Mouse (Mus musculus) bone marrow, adult 2 months (tissue): ENCODE results near the gene Cyp2c70. TPM values are rescaled to one million over a fixed set of nuclear protein-coding genes. Genes with fewer than 3 reads are reported as not detected.
"Not testable (repeated sequence)": the region's sequence is repeated elsewhere in the genome, so short reads cannot be mapped to it uniquely, and the experiment has no call there.

Experiments
- H3K27ac ChIP-seq: fragments of 200-500 bp; 2 replicates; pipeline ENCODE4 v1.5.1; 2012; ENCODE audit warnings: low read depth, mild to moderate bottlenecking, control low read depth, inconsistent platforms, low read length; ENCODE audit not compliant: control insufficient read depth, poor library complexity, insufficient read depth
- H3K4me1 ChIP-seq: fragments of 200-500 bp; 2 replicates; pipeline ENCODE4 v1.6.1; 2011; ENCODE audit warnings: low read length; ENCODE audit not compliant: control insufficient read depth, insufficient read depth
- H3K4me3 ChIP-seq: fragments of 200-500 bp; replicated peaks from 2 replicates; pipeline ENCODE3; 2011; ENCODE audit warnings: mild to moderate bottlenecking, low read depth, low read length, control low read depth; ENCODE audit not compliant: control insufficient read depth
- CTCF ChIP-seq: fragments of 200-500 bp; IDR thresholded peaks from 2 replicates; pipeline ENCODE4 v1.5.1; 2011; ENCODE audit warnings: low read length, control low read depth; ENCODE audit not compliant: control insufficient read depth, insufficient read depth
- POLR2A ChIP-seq: fragments of 200-500 bp; IDR thresholded peaks from 2 replicates; pipeline ENCODE4 v1.6.1; 2011; ENCODE audit warnings: low read depth, mild to moderate bottlenecking, control low read depth, low read length, borderline replicate concordance; ENCODE audit not compliant: control insufficient read depth
- WGBS: fragments of 180-500 bp; shearing (Covaris S2); methylation state at CpG from one replicate; pipeline ENCODE4 v1.1.7; 2018; 5-methylcytosine and 5-hydroxymethylcytosine counted together
- polyA plus RNA-seq: library from polyadenylated mRNA; stranded (reverse); fragments of >200 nt; gene quantifications from 2 replicates; pipeline ENCODE4 v1.2.4, GENCODE M21; 2011; ENCODE audit warnings: low replicate concordance; ENCODE audit not compliant: missing spikeins, insufficient read depth, insufficient read length

Gene Cyp2c70
- polyA plus RNA-seq, 1 experiment, result 2.7 TPM

GRCm38 (mm10) chr19:40220878-40221277 is 33.7 kb upstream of the Cyp2c70 start:
- WGBS, result 86% methylated on average over 5 of the region's 5 CpGs
- TF ChIP-seq CTCF (no peak), POLR2A (no peak)
- no peaks in the 10 kb centered on the region for H3K4me1 ChIP-seq
- H3K4me3 ChIP-seq, result no peak overlapping the region
- no peak overlapping the region for H3K27ac ChIP-seq

- H3K4me3 ChIP-seq, H3K4me1 ChIP-seq, H3K27ac ChIP-seq: not testable (repeated sequence)
- WGBS, result 68% methylated on average over 4 of the region's 4 CpGs
Observed at GRCm38 (mm10) chr19:40202947-40203346, 15.8 kb upstream of the Cyp2c70 start.

- H3K4me3 ChIP-seq, result no peak overlapping the region
- no peak for TF ChIP-seq CTCF
- no peak for TF ChIP-seq POLR2A
- H3K4me1 ChIP-seq, result no peaks in the 10 kb centered on the region
- WGBS, result 84% methylated on average over 10 of the region's 10 CpGs
- H3K27ac ChIP-seq, result no peak overlapping the region
Observed at GRCm38 (mm10) chr19:40190596-40190995, 3.5 kb upstream of the Cyp2c70 start.

GRCm38 (mm10) chr19:40183600-40183999 is 3.5 kb downstream of the Cyp2c70 start:
- no peak overlapping the region for H3K27ac ChIP-seq
- 88% methylated on average over 5 of the region's 5 CpGs for WGBS
- no peak overlapping the region for H3K4me3 ChIP-seq
- TF ChIP-seq POLR2A (no peak), CTCF (no peak)
- H3K4me1 ChIP-seq, result no peaks in the 10 kb centered on the region

DNA sequence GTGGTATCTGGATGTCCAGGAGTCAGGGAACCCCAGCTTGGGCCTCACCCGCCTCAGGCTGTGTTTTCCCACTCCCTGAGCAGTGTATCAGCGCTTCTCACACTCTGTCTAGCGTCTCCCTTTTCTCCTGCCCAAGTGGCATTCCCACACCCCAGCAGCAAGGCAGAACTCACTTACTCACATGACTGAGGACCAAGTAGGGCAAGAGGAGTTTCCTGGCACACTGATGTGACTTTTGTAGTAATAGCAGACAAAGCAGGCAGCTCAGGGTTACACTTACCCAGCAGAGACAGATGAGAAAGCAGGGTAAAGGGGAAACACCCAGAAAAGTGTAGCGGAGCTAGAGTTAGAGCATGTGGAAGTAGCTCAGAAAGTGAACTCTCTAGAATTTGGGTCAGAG is 8.8 kb downstream of the Cyp2c70 start:
- 76% methylated on average over 4 of the region's 4 CpGs for WGBS
- H3K4me1 ChIP-seq, result no peaks in the 10 kb centered on the region
- H3K4me3 ChIP-seq, result no peak overlapping the region
- H3K27ac ChIP-seq, result no peak overlapping the region
- TF ChIP-seq CTCF (no peak), POLR2A (no peak)

GRCm38 (mm10) chr19:40168391-40168790 is 18.7 kb downstream of the Cyp2c70 start:
- WGBS, result 69% methylated on average over 4 of the region's 4 CpGs
- not testable (repeated sequence) for H3K4me3 ChIP-seq, H3K27ac ChIP-seq, H3K4me1 ChIP-seq

DNA sequence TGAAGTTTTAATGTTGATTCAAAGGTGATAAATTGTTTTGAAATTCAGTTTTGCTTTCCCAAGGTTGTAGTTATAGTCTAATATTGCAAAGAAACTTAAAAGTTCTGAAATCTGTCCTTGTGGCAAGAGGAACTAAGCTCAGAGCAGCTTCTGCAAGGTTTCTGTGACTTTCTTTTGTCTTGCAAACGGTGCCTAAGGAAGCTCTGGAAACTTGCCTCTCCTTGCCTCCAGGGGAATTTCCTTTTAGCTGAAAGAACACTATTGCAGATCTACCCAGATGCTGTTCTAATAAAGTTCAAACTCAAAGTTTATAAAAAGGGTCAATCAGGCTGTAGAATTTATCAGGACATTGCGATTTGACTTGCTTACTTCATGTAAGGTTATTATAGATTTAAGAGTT is 60.1 kb downstream of the Cyp2c70 start:
- not testable (repeated sequence) for H3K27ac ChIP-seq, H3K4me3 ChIP-seq, H3K4me1 ChIP-seq
- WGBS, result 26% methylated on average over 2 of the region's 2 CpGs

DNA sequence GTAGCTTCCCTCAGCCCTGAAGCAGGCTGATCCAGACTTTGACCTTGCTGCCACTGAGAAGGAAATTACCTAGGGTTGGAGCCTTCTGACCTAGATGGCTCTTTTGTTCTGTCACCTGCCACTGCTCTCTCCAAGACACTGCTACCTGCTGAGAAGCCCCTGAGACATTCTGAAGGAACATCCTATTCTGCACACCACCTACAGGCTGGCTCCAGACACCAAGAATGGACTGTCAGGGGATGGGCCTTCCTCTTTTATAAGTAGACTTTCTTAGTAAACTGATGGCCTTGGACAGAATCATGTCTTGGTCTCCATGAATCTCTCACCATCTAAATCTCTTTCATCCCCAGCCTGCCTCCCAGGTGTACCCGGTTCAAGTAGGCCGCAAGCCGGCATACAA is 62.0 kb downstream of the Cyp2c70 start:
- H3K27ac ChIP-seq, H3K4me3 ChIP-seq, H3K4me1 ChIP-seq: not testable (repeated sequence)
- 80% methylated on average over 3 of the region's 3 CpGs for WGBS

- not testable (repeated sequence) for H3K4me3 ChIP-seq, H3K4me1 ChIP-seq, H3K27ac ChIP-seq
- WGBS, result 76% methylated on average over 13 of the region's 13 CpGs
Observed at GRCm38 (mm10) chr19:40119624-40120023, 67.5 kb downstream of the Cyp2c70 start.

Other genes with a start within 250 kb of the Cyp2c70 start
- gene Cyp2c37, start 194.9 kb downstream of the Cyp2c70 start, polyA plus RNA-seq, result 2.7 TPM in 1 of 2 replicates, not detected in the other
- 1.0 and 2.2 TPM in 2 replicates for gene Cyp2c54, start 113.5 kb downstream of the Cyp2c70 start, polyA plus RNA-seq
- 2.6 TPM in 1 of 2 replicates, not detected in the other for gene Cyp2c50, start 97.6 kb downstream of the Cyp2c70 start, polyA plus RNA-seq
- gene Pdlim1, start 84.5 kb upstream of the Cyp2c70 start, polyA plus RNA-seq, result 34.1 and 51.6 TPM in 2 replicates